Mouse (Mus musculus) gastrocnemius, postnatal 25 days (tissue): ENCODE data around the gene Nrp2. TPM values are rescaled to one million over a fixed set of nuclear protein-coding genes. Genes with fewer than 3 reads are reported as not detected.
A peak's percentile ranks its signal among the peaks of the same experiment; 100 is the strongest.

ENCODE experiments used
- DNase-seq: peaks from one replicate; pipeline ENCODE4 v3.0.0; 2022
- total RNA-seq, 2 experiments: library from RNA; stranded (reverse); gene quantifications; 1 replicate in 1 of 2; 2 replicates in 1 of 2; pipeline ENCODE4 v1.2.3; 2021

Gene Nrp2
- total RNA-seq, 2 experiments from 2014 or later, result 4.5 to 6.0 TPM

- no peak for DNase-seq
Observed at GRCm38 (mm10) chr1:62723891-62724290, 20.8 kb downstream of the Nrp2 start.

- peak; percentile 62 for DNase-seq
Observed at GRCm38 (mm10) chr1:62724461-62725021, 21.5 kb downstream of the Nrp2 start.

GRCm38 (mm10) chr1:62725032-62725678, 22.1 kb downstream of the Nrp2 start:
- peak; percentile 44 for DNase-seq

GRCm38 (mm10) chr1:62727191-62727590, 24.1 kb downstream of the Nrp2 start:
- DNase-seq, result no peak

- DNase-seq, result no peak
Observed at GRCm38 (mm10) chr1:62728421-62728820, 25.3 kb downstream of the Nrp2 start.

- DNase-seq, result no peak
Observed at GRCm38 (mm10) chr1:62728926-62729325, 25.8 kb downstream of the Nrp2 start.

GRCm38 (mm10) chr1:62729345-62730150, 26.5 kb downstream of the Nrp2 start:
- DNase-seq, result no peak

GRCm38 (mm10) chr1:62732036-62732435, 29.0 kb downstream of the Nrp2 start:
- no peak for DNase-seq

GRCm38 (mm10) chr1:62734420-62734931, 31.4 kb downstream of the Nrp2 start:
- DNase-seq, result no peak

GRCm38 (mm10) chr1:62734980-62735379, 31.9 kb downstream of the Nrp2 start:
- no peak for DNase-seq

GRCm38 (mm10) chr1:62735835-62736234, 32.8 kb downstream of the Nrp2 start:
- no peak for DNase-seq

GRCm38 (mm10) chr1:62736455-62737012, 33.4 kb downstream of the Nrp2 start:
- no peak for DNase-seq

- DNase-seq, result no peak
Observed at GRCm38 (mm10) chr1:62738165-62738564, 35.1 kb downstream of the Nrp2 start.

- peak; percentile 36 for DNase-seq
Observed at GRCm38 (mm10) chr1:62742092-62742491, 39.0 kb downstream of the Nrp2 start.

GRCm38 (mm10) chr1:62743064-62743694, 40.1 kb downstream of the Nrp2 start:
- DNase-seq, result no peak

GRCm38 (mm10) chr1:62745889-62746288, 42.8 kb downstream of the Nrp2 start:
- no peak for DNase-seq

GRCm38 (mm10) chr1:62747421-62748111, 44.5 kb downstream of the Nrp2 start:
- DNase-seq, result no peak

GRCm38 (mm10) chr1:62748361-62748760, 45.3 kb downstream of the Nrp2 start:
- DNase-seq, result no peak

GRCm38 (mm10) chr1:62749716-62750115, 46.6 kb downstream of the Nrp2 start:
- no peak for DNase-seq

- DNase-seq, result no peak
Observed at GRCm38 (mm10) chr1:62750408-62751008, 47.4 kb downstream of the Nrp2 start.
